Mouse (Mus musculus) neural tube, embryonic 13.5 days (tissue): ENCODE measurements at regions not wholly inside any gene's neighbourhood (a gene's known extent, or its start where the extent isn't known, plus 50 kb on each side); places are given as distances from the start of the nearest gene placed in this dataset.
A peak's percentile ranks its signal among the peaks of the same experiment; 100 is the strongest.

ENCODE experiments used
- ATAC-seq: fragments of 200-750 bp; cut with Nextera tagmentation; 2 replicates; pipeline ENCODE4 v1.8.0; 2017; ENCODE audit warnings: low read depth, mild to moderate bottlenecking, moderate TSS enrichment, moderate library complexity
- H3K27ac ChIP-seq: fragments of 300-500 bp; sonication (generic); replicated peaks from 2 replicates; pipeline ENCODE4 v1.5.1; 2015; ENCODE audit warnings: moderate library complexity, mild to moderate bottlenecking, inconsistent platforms
- H3K27me3 ChIP-seq: fragments of 300-500 bp; sonication (generic); 2 replicates; pipeline ENCODE4 v1.6.1; 2015; ENCODE audit warnings: mild to moderate bottlenecking, inconsistent platforms
- H3K36me3 ChIP-seq: fragments of 300-500 bp; sonication (generic); 2 replicates; pipeline ENCODE4 v1.6.1; 2015; ENCODE audit warnings: mild to moderate bottlenecking, inconsistent platforms
- H3K4me1 ChIP-seq: fragments of 300-500 bp; sonication (generic); replicated peaks from 2 replicates; pipeline ENCODE4 v1.6.1; 2015; ENCODE audit warnings: inconsistent platforms
- H3K4me2 ChIP-seq: fragments of 300-500 bp; sonication (generic); 2 replicates; pipeline ENCODE4 v1.6.1; 2015; ENCODE audit warnings: inconsistent platforms, mild to moderate bottlenecking, moderate library complexity
- H3K4me3 ChIP-seq: fragments of 300-500 bp; sonication (generic); 2 replicates; pipeline ENCODE4 v1.5.1; 2015; ENCODE audit warnings: mild to moderate bottlenecking, inconsistent platforms
- H3K9ac ChIP-seq: fragments of 300-500 bp; sonication (generic); 2 replicates; pipeline ENCODE4 v1.6.1; 2015; ENCODE audit warnings: moderate library complexity, mild to moderate bottlenecking, inconsistent platforms
- H3K9me3 ChIP-seq: fragments of 300-500 bp; sonication (generic); 2 replicates; pipeline ENCODE4 v1.6.1; 2016; ENCODE audit warnings: inconsistent platforms
- WGBS: fragments of 180-500 bp; shearing (Covaris S2); methylation state at CpG from one replicate; pipeline ENCODE4 v1.1.7; 2015; 5-methylcytosine and 5-hydroxymethylcytosine counted together

DNA sequence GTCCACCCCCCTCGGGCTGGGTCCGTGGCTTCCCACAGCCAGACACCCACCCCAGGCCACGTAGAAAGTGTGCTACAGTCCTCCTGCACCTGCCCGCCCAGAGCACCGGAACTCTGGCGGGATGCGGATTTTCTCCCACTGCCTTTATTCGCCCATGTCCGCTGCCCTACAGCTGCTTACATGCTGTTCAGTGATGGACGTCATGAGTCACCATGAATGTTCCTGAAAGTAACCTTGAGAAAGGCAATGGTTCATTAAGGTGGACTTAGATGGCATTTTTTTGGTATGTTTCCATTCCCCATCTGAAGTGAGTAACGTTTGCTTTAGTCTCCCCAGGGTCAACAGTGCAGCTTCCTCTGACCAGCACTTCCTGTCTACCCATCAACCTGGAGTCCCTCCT is 497.8 kb downstream of the Dcdc2c start:
- whole genome bisulfite sequencing: 92% methylated on average over 11 of the region's 11 CpGs
- no peaks in the 10 kb centered on the region for H3K9me3 ChIP-seq
- no peak overlapping the region for H3K9ac ChIP-seq
- no peak overlapping the region for H3K4me2 ChIP-seq
- no peak for ATAC-seq
- H3K4me3 ChIP-seq: no peak overlapping the region
- H3K27ac ChIP-seq: no peak overlapping the region
- H3K36me3 ChIP-seq: no peaks in the 10 kb centered on the region
- H3K4me1 ChIP-seq: peaks cover 9% of the 10 kb centered on the region
- H3K27me3 ChIP-seq: no peaks in the 10 kb centered on the region

DNA sequence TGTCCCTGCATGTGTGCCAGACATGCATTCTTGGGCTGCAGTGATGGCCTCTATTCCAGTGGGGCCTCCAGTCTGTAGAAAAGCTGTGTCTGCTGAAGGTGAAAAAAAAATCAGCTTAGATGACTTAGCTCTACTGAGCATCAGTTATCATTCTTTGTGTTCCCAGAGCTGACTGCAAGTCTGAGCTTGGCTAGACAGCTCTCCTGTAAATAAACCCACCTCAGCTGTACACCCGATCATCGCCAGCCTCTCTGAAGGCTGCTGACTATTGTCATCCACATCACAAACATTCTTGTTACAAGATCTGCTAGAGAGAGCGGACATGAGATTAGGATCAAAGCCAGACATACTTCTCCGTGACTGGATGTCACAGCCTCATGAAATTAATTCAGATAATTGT is 504.2 kb downstream of the Dcdc2c start:
- no peak for ATAC-seq
- Histone ChIP-seq H3K4me1 (no peaks in the 10 kb centered on the region), H3K27ac (peak overlapping the region; percentile 4; the same call in 1 of the 2 replicates), H3K4me2 (no peak overlapping the region), H3K9me3 (no peaks in the 10 kb centered on the region), H3K4me3 (no peak overlapping the region), H3K9ac (no peak overlapping the region), H3K27me3 (no peaks in the 10 kb centered on the region), H3K36me3 (no peaks in the 10 kb centered on the region)
- 80% methylated on average over 4 of the region's 4 CpGs for WGBS

DNA sequence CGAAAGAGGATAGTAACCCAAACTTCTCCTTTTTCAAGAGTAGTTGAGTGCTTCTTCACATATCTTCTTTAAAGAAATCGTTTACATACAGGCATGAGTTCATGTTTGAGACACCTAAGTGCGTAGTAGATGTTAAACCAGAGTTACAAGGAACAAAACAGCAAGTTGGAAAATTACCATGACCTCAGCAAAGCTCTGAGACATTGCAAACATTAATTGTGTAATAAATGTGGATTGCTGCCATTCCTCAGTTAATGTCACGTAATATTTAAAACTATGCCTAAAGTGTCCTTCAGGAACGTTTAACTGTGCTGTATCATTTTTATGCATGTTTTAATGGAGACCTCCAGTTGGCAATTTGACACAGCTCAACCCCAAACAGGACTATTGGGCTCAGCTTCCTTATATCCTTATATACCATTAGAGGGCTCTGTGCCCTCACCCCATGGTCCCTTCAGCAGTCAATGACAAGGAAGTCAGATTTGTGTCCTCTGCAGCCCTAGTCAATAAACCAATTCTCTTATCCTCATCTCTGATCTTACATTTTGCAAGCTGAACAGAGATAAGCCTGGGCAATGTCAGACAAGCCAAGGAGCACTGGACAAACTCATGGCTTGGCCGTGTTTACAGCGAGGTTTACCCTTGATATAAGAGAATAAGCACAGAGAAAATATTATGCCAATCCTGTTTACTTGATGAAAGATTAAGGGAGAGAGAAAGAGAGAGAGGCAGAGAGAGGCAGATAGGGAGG is 513.9 kb downstream of the Dcdc2c start:
- H3K4me3 ChIP-seq: no peak overlapping the region
- no peak overlapping the region for H3K4me2 ChIP-seq
- ATAC-seq: no peak
- H3K27me3 ChIP-seq: no peaks in the 10 kb centered on the region
- H3K4me1 ChIP-seq: no peaks in the 10 kb centered on the region
- H3K36me3 ChIP-seq: no peaks in the 10 kb centered on the region
- no peaks in the 10 kb centered on the region for H3K9me3 ChIP-seq
- H3K27ac ChIP-seq: no peak overlapping the region
- WGBS: 83% methylated on average over 7 of the region's 7 CpGs
- no peak overlapping the region for H3K9ac ChIP-seq

DNA sequence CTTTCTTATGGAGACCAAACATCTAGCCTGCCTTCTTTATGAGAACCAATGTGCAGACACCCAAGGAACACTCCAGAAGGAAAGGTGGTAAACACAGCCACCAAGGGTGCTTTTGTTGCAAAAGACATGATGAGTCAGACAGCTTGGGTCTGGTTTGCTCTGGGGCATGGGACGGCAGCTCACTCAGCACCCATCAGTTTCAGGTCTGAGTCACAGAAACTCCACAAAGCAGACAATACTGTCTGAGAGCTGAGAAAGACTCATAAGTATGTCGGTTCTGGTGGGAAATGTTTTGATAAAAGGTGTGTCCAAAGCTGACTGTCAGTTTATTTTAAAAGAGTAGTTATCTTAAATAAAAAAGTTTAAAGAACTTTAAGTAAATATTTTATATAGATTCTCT is 553.0 kb downstream of the Dcdc2c start:
- ATAC-seq: no peak
- no peak overlapping the region for H3K9ac ChIP-seq
- no peak overlapping the region for H3K4me2 ChIP-seq
- no peaks in the 10 kb centered on the region for H3K27me3 ChIP-seq
- no peaks in the 10 kb centered on the region for H3K36me3 ChIP-seq
- no peaks in the 10 kb centered on the region for H3K4me1 ChIP-seq
- no peaks in the 10 kb centered on the region for H3K9me3 ChIP-seq
- H3K27ac ChIP-seq: no peak overlapping the region
- WGBS: 84% methylated on average over 2 of the region's 2 CpGs
- no peak overlapping the region for H3K4me3 ChIP-seq

DNA sequence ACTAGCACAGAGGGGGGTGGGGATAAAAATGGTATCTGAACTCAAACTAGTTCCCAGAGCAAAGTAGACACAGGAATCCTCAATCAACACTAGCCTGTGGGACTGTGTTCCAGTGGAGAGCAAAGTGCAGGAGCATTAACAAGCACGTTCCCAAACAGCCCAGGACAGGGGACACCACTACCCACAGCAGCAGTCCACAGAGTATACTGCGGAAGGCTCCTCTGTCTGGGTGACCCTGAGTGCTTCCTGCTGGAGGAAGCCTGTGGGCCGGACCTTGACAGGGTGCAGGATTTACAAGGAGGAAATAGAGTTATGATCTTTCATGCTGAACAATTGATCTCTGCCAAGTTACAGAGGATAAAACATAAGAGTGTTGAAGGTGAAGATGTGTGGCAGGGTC is 560.0 kb downstream of the Dcdc2c start:
- ATAC-seq: no peak
- Histone ChIP-seq H3K9me3 (no peaks in the 10 kb centered on the region), H3K4me3 (no peak overlapping the region), H3K27ac (no peak overlapping the region), H3K9ac (no peak overlapping the region), H3K4me1 (no peaks in the 10 kb centered on the region), H3K36me3 (no peaks in the 10 kb centered on the region), H3K4me2 (no peak overlapping the region), H3K27me3 (no peaks in the 10 kb centered on the region)
- 67% methylated on average over 3 of the region's 3 CpGs for WGBS

DNA sequence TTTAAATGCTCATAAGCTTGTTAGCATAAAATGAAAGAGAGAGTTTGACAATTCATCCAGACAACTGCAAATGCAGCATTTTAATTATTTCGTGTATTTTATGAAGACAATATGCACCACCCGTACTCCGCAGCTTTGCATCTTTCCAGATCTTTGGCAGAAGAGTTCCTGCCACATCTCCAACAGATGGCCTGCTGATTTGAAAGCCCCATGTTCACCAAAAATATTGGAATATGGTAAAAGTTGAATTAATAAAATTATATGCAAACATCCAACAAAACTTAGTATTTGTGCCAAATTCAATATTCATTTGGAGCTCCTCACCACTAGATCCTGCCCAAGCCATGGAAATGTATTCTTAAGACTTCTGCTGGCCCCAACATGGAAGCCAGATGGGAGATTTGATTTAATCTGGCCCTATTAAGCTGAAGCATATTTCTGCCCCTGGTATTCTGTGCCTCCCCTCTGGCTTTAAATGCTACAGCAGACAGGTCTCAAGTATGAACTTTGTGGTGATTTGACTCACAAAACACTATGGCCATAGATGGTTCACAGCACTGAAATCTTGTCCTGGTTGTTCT is 567.8 kb downstream of the Dcdc2c start:
- ATAC-seq: no peak
- Histone ChIP-seq H3K4me2 (no peak overlapping the region), H3K4me1 (no peaks in the 10 kb centered on the region), H3K9me3 (no peaks in the 10 kb centered on the region), H3K9ac (no peak overlapping the region), H3K36me3 (no peaks in the 10 kb centered on the region), H3K27ac (no peak overlapping the region), H3K27me3 (no peaks in the 10 kb centered on the region), H3K4me3 (no peak overlapping the region)
- WGBS: 91% methylated on average over 3 of the region's 3 CpGs

DNA sequence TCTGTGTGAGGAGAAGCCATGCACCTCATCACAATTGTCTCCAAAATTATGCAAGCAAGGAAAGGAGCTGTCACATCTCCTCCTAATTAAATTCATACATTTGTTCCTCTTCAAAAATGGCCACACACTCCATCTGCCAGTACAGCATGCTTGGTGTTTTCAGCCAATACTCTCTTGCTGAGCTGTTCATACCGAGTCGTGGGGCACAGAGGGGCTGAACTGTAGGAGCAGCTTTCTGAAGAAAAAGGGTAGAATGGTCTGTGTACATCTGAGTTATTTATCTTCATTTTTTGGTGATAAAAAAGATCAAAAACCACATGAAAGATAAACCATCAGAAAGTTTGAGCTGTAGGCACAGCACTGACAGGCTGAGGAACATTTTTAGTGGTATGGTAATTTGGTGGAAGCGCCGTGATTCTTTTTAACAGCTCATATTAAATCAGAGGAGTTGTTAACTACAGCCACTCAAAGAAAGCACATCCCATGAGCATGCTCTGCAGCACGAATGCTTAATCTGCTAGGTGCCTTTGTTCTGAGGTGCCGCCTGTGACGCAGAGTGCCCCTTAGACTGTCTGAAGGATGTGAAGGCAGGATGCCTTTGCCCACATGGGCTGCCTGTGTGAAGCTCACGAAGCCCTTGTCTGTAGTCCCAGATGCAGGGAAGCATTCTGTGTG is 573.8 kb downstream of the Dcdc2c start:
- no peaks in the 10 kb centered on the region for H3K9me3 ChIP-seq
- H3K27ac ChIP-seq: peak overlapping the region; percentile 39
- 0 out of 2 replicates have a peak overlapping the region, but pooled peaks have one; percentile 17 for H3K9ac ChIP-seq
- peaks cover 18% of the 10 kb centered on the region for H3K4me1 ChIP-seq
- H3K27me3 ChIP-seq: no peaks in the 10 kb centered on the region
- no peak overlapping the region for H3K4me3 ChIP-seq
- no peaks in the 10 kb centered on the region for H3K36me3 ChIP-seq
- ATAC-seq: 0 out of 2 replicates have a peak, but pooled peaks have one; percentile 50
- 0 out of 2 replicates have a peak overlapping the region, but pooled peaks have one; percentile 13 for H3K4me2 ChIP-seq
- WGBS: 32% methylated on average over 8 of the region's 8 CpGs

DNA sequence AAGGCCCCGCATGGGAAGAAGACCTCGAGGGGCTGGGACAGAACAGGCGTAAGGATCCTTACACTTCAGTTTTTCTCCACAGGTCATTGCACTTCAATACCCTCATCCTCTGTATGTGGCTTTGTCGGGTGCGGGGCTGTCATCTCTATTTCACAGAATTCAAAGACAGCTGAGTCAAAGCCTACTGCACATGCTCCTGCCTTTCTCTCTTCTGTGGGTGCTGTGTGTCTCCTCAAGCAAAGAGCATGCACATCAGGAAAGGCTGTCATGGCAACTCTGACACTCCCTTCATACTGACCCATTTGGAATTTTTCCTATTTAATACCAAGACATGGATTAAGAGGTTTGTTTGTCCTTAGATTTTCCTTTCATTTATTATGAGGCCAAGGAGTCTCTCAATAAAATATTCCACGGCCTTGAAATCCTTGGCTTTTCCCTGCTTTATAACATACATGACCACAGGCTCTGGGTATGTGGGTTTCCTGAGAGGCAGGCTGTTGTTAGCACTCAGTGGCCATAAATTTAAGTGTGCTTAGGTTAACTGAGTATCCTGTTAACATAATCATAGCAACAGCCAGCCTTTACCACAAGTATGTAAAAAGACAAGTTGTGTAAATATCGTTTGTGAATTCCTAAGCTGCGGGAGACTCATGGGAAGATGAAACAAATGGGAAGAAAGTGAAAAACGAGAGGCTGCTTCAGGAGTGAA is 574.5 kb downstream of the Dcdc2c start:
- H3K9me3 ChIP-seq: no peaks in the 10 kb centered on the region
- no peaks in the 10 kb centered on the region for H3K27me3 ChIP-seq
- no peaks in the 10 kb centered on the region for H3K36me3 ChIP-seq
- H3K9ac ChIP-seq: no peak overlapping the region
- no peak overlapping the region for H3K4me2 ChIP-seq
- WGBS: 51% methylated on average over 9 of the region's 9 CpGs
- ATAC-seq: no peak
- peaks cover 18% of the 10 kb centered on the region for H3K4me1 ChIP-seq
- H3K4me3 ChIP-seq: no peak overlapping the region
- peak overlapping the region; percentile 39 for H3K27ac ChIP-seq

DNA sequence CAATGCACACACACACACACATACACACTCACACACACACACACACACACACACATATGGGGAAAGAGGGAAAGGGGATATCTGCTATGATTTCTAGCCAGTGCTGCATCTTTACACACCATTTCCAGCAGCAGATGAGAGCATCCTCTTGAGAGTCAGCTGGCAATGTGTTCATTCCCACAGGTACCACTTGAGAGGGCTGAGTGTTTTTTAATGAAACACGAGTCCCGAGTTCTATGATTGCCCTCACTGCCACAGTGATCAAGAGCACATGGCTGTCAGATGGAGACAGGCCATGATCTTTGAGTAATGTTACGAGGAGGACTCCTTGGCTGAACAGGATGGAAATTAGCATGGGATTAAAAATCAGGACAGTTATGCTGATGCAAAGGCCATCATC is 589.3 kb downstream of the Dcdc2c start:
- Histone ChIP-seq H3K27ac (0 out of 2 replicates have a peak overlapping the region, but pooled peaks have one; percentile 0), H3K36me3 (no peaks in the 10 kb centered on the region), H3K27me3 (no peaks in the 10 kb centered on the region), H3K9me3 (no peaks in the 10 kb centered on the region), H3K4me1 (peaks cover 17% of the 10 kb centered on the region), H3K4me3 (no peak overlapping the region), H3K4me2 (no peak overlapping the region), H3K9ac (no peak overlapping the region)
- ATAC-seq: peak; percentile 50; the same call in 1 of the 2 replicates
- 33% methylated on average over 3 of the region's 3 CpGs for WGBS

DNA sequence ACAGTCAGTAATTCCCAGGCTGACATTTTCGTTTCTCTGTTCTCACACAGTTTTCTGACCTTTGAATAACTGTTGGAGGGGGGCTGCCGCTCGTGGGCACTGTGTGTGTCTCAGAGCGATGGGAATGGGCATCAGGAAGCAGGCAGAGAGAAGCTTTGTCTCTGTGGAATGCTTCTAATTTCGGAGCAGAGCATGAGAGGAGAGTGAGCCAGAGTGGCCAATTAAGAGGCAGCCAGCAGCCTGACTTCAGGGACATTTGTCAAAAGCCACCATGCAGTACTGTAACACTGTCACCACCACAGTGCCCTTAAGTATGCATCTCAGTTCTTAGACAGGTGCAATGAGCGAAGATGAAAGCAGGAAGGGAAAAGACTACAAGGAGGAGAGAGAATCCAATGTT is 592.1 kb downstream of the Dcdc2c start:
- H3K27ac ChIP-seq: peak overlapping the region; percentile 52
- no peak overlapping the region for H3K4me3 ChIP-seq
- H3K36me3 ChIP-seq: no peaks in the 10 kb centered on the region
- WGBS: 34% methylated on average over 6 of the region's 6 CpGs
- 0 out of 2 replicates have a peak overlapping the region, but pooled peaks have one; percentile 2 for H3K4me2 ChIP-seq
- H3K9me3 ChIP-seq: no peaks in the 10 kb centered on the region
- no peaks in the 10 kb centered on the region for H3K27me3 ChIP-seq
- no peak overlapping the region for H3K9ac ChIP-seq
- peaks cover 17% of the 10 kb centered on the region for H3K4me1 ChIP-seq
- ATAC-seq: peak; percentile 27; the same call in 1 of the 2 replicates

DNA sequence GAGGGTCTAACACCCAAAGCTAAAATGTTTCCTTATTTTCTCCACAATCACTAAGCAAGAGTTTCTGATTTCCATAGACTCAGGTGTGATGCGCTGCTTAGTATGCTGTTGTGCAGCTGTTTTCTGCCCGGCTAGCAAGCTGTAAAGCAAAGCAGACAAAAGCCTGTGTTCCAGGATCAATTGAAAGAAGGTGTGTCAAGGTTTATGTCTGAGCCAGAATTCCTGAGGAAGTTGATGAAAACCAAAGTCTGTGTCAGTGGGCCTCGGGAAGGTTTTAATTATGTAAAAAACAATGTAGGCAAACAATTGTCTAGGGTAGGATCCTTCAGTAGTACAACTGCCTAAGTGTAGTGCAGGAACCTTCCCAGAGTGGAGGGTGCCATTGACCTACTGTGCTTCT is 604.6 kb downstream of the Dcdc2c start:
- no peak for ATAC-seq
- peaks cover 33% of the 10 kb centered on the region for H3K4me1 ChIP-seq
- H3K27me3 ChIP-seq: no peaks in the 10 kb centered on the region
- peak overlapping the region; percentile 81; the same call in 1 of the 2 replicates for H3K27ac ChIP-seq
- no peak overlapping the region for H3K9ac ChIP-seq
- no peaks in the 10 kb centered on the region for H3K36me3 ChIP-seq
- 66% methylated on average over 3 of the region's 3 CpGs for WGBS
- no peak overlapping the region for H3K4me3 ChIP-seq
- H3K4me2 ChIP-seq: no peak overlapping the region
- H3K9me3 ChIP-seq: no peaks in the 10 kb centered on the region
